In genomic region chr7:143094592-143095553, GRCm38 (mm10) we compare ENCODE assay signal across 8 mouse cellular contexts. TPM values are rescaled to one million over a fixed set of nuclear protein-coding genes. Genes with fewer than 3 reads are reported as not detected.
DNase-seq lines count a peak whose midpoint lies in the region; ATAC-seq and TF ChIP-seq lines count a peak whose summit lies in the region.

Gene Trpm5, minus strand, starts transcription at chr7:143094642.

- H3K36me3 ChIP-seq in heart, embryonic 10.5 days = no peaks in the 10 kb centered on the region
- no peaks in the 10 kb centered on the region for H3K36me3 ChIP-seq in heart, embryonic 14.5 days (ENCODE audit: control insufficient read depth, insufficient read depth, low read length)

- WGBS in heart, embryonic 10.5 days = 36% methylated on average over 10 of the region's 10 CpGs
- 33% methylated on average over 10 of the region's 10 CpGs for WGBS in heart, embryonic 14.5 days

- H3K4me2 ChIP-seq in heart, embryonic 14.5 days (ENCODE audit: low read length) = no peak within 1 kb of the TSS

- TF ChIP-seq CTCF in layer of hippocampus, adult 2 months (conservative IDR thresholded peaks at IDR 0.05) = peak; percentile 83

- H3K4me1 ChIP-seq in heart, embryonic 10.5 days = no peaks in the 10 kb centered on the region
- H3K4me1 ChIP-seq in heart, embryonic 14.5 days (ENCODE audit: control insufficient read depth in 2 of 2, insufficient read depth in 2 of 2, low read length in 2 of 2) = no peaks in the 10 kb centered on the region

- peak; percentile 44; the same call in 1 of the 2 replicates for ATAC-seq in heart, embryonic 14.5 days (ENCODE audit: insufficient number of reproducible peaks, insufficient read depth, low FRiP score, low read depth)

- peak; percentile 97 for DNase-seq in heart, adult 11 months
- DNase-seq in heart, embryonic 10.5 days (ENCODE audit: low spot score) = no peak
- DNase-seq in Muller cell, postnatal 12 days (ENCODE audit: inconsistent ontology term) = peak; percentile 40
- DNase-seq in embryo, embryonic 10 days (ENCODE audit: low spot score) = peak; percentile 82
- DNase-seq in layer of hippocampus, adult 2 months (ENCODE audit: low spot score in 2 of 2) = peak; percentile 39 to 72
- peak; percentile 58 for DNase-seq in lung, postnatal 25 days (ENCODE audit: low spot score)
- DNase-seq in testis, postnatal 14 days (ENCODE audit: low spot score) = peak; percentile 27

- no peaks in the 10 kb centered on the region for H3K9me3 ChIP-seq in heart, embryonic 10.5 days
- no peaks in the 10 kb centered on the region for H3K9me3 ChIP-seq in heart, embryonic 14.5 days (ENCODE audit: control insufficient read depth, low read length)

- H3K4me3 ChIP-seq in heart, embryonic 10.5 days = no peak within 1 kb of the TSS
- H3K4me3 ChIP-seq in heart, embryonic 14.5 days (ENCODE audit: control insufficient read depth in 1 of 2, insufficient read depth in 1 of 2, low read depth in 1 of 2, low read length in 2 of 2) = no peak within 1 kb of the TSS
- H3K4me3 ChIP-seq in layer of hippocampus, adult 2 months = no peak within 1 kb of the TSS

- H3K27ac ChIP-seq in heart, embryonic 10.5 days = no peak within 1 kb of the TSS; the same call in 1 of the 2 replicates
- no peak within 1 kb of the TSS for H3K27ac ChIP-seq in heart, embryonic 14.5 days (replicated peaks in 1 of 2; ENCODE audit: control insufficient read depth in 1 of 2, insufficient read depth in 1 of 2, low read depth in 2 of 2, low read length in 2 of 2)
- H3K27ac ChIP-seq in layer of hippocampus, adult 2 months = no peak within 1 kb of the TSS

- peaks cover 51% of the 10 kb centered on the region for H3K27me3 ChIP-seq in heart, embryonic 10.5 days (ENCODE audit: insufficient read depth, poor library complexity, severe bottlenecking)
- H3K27me3 ChIP-seq in heart, embryonic 14.5 days (ENCODE audit: control insufficient read depth, insufficient read depth, low read length) = 0 out of 2 replicates have a peak, but pooled peaks cover 4% of the 10 kb centered on the region

- H3K9ac ChIP-seq in heart, embryonic 14.5 days (ENCODE audit: low read length) = no peak within 1 kb of the TSS

RNA-seq across cellular contexts. Expression of gene Trpm5, which starts in this region (rescaled TPM):
- 1.1 and 1.5 TPM in 2 replicates for polyA plus RNA-seq in heart, embryonic 10.5 days (2016; fragmentation: Nextera tagmentation; extraction: Ambion mirVana)
- polyA plus RNA-seq in heart, embryonic 14.5 days (2014; fragmentation: Nextera tagmentation; extraction: Ambion mirVana) = 3.9 and 4.4 TPM in 2 replicates
- not detected for total RNA-seq in layer of hippocampus, adult 2 months (2021)

Comparison
In these comparisons a context has a peak if more than half of its experiments do, and no peak if none do; other contexts are left out.
1. Peak in DNase-seq in layer of hippocampus, adult 2 months; RNA of the gene not detected or under 1 TPM.